Mouse (Mus musculus) brown adipose tissue, adult 24 weeks (tissue): ENCODE results near the gene Serpinf2. TPM values are rescaled to one million over a fixed set of nuclear protein-coding genes. Genes with fewer than 3 reads are reported as not detected.

Experiments used
- H3K27ac ChIP-seq: fragments of 200-500 bp; replicated peaks from 2 replicates; pipeline ENCODE4 v1.5.1; 2012; ENCODE audit warnings: low read depth, mild to moderate bottlenecking, low read length
- H3K4me1 ChIP-seq: fragments of 200-500 bp; 2 replicates; pipeline ENCODE4 v1.6.1; 2012; ENCODE audit warnings: low read length, mixed read lengths; ENCODE audit not compliant: control insufficient read depth, insufficient read depth, insufficient read length
- H3K4me3 ChIP-seq: fragments of 200-500 bp; 2 replicates; pipeline ENCODE4 v1.5.1; 2012; ENCODE audit warnings: low read depth, mild to moderate bottlenecking, low read length, moderate library complexity; ENCODE audit not compliant: insufficient read depth
- polyA plus RNA-seq: library from polyadenylated mRNA; stranded (reverse); fragments of >200 nt; gene quantifications from 2 replicates; pipeline ENCODE4 v1.2.4, GENCODE M21; 2012; ENCODE audit not compliant: missing spikeins, insufficient read depth, insufficient read length

The Serpinf2 gene
- polyA plus RNA-seq, 1 experiment, result 0.48 TPM

- H3K4me1 ChIP-seq, result no peaks in the 10 kb centered on the region
- H3K27ac ChIP-seq, result no peak overlapping the region
- H3K4me3 ChIP-seq, result no peak overlapping the region
Observed at GRCm38 (mm10) chr11:75424459-75424858, 14.9 kb downstream of the Serpinf2 start.

GRCm38 (mm10) chr11:75424033-75424432 is 15.4 kb downstream of the Serpinf2 start:
- H3K4me1 ChIP-seq, result no peaks in the 10 kb centered on the region
- H3K27ac ChIP-seq, result no peak overlapping the region
- H3K4me3 ChIP-seq, result no peak overlapping the region

GRCm38 (mm10) chr11:75423091-75423490 is 16.3 kb downstream of the Serpinf2 start:
- Histone ChIP-seq H3K27ac (no peak overlapping the region), H3K4me1 (no peaks in the 10 kb centered on the region), H3K4me3 (no peak overlapping the region)

- Histone ChIP-seq H3K4me3 (peak within 1 kb of the TSS; percentile 44), H3K27ac (peak within 1 kb of the TSS; percentile 7; the same call in 1 of the 2 replicates), H3K4me1 (no peaks in the 10 kb centered on the region)
Observed at GRCm38 (mm10) chr11:75422013-75422792, 17.2 kb downstream of the Serpinf2 start, which contains the start of gene Serpinf1. Gene Serpinf1 (minus strand): TSS chr11:75422701.

GRCm38 (mm10) chr11:75421375-75422012 is 17.9 kb downstream of the Serpinf2 start:
- peak overlapping the region; percentile 7; the same call in 1 of the 2 replicates for H3K27ac ChIP-seq
- no peaks in the 10 kb centered on the region for H3K4me1 ChIP-seq
- H3K4me3 ChIP-seq, result peak overlapping the region; percentile 44

- Histone ChIP-seq H3K27ac (no peak overlapping the region), H3K4me3 (0 out of 2 replicates have a peak overlapping the region, but pooled peaks have one; percentile 4), H3K4me1 (no peaks in the 10 kb centered on the region)
Observed at GRCm38 (mm10) chr11:75420810-75421374, 18.5 kb downstream of the Serpinf2 start.

GRCm38 (mm10) chr11:75420037-75420436 is 19.4 kb downstream of the Serpinf2 start:
- Histone ChIP-seq H3K4me3 (no peak overlapping the region), H3K4me1 (no peaks in the 10 kb centered on the region), H3K27ac (no peak overlapping the region)

- Histone ChIP-seq H3K4me3 (no peak overlapping the region), H3K27ac (no peak overlapping the region), H3K4me1 (no peaks in the 10 kb centered on the region)
Observed at GRCm38 (mm10) chr11:75415994-75416393, 23.4 kb downstream of the Serpinf2 start.

- Histone ChIP-seq H3K4me3 (no peak overlapping the region), H3K27ac (peak overlapping the region; percentile 48; the same call in 1 of the 2 replicates), H3K4me1 (no peaks in the 10 kb centered on the region)
Observed at GRCm38 (mm10) chr11:75415096-75415495, 24.3 kb downstream of the Serpinf2 start.

- Histone ChIP-seq H3K27ac (no peak overlapping the region), H3K4me1 (no peaks in the 10 kb centered on the region), H3K4me3 (no peak overlapping the region)
Observed at GRCm38 (mm10) chr11:75410591-75410990, 28.8 kb downstream of the Serpinf2 start.

- Histone ChIP-seq H3K4me1 (no peaks in the 10 kb centered on the region), H3K4me3 (no peak overlapping the region), H3K27ac (no peak overlapping the region)
Observed at GRCm38 (mm10) chr11:75409679-75410575, 29.5 kb downstream of the Serpinf2 start.

GRCm38 (mm10) chr11:75406865-75407264 is 32.5 kb downstream of the Serpinf2 start:
- Histone ChIP-seq H3K4me1 (peaks cover 9% of the 10 kb centered on the region; the same call in 1 of the 2 replicates), H3K27ac (no peak overlapping the region), H3K4me3 (no peak overlapping the region)

GRCm38 (mm10) chr11:75406104-75406503 is 33.3 kb downstream of the Serpinf2 start:
- Histone ChIP-seq H3K4me1 (peaks cover 9% of the 10 kb centered on the region; the same call in 1 of the 2 replicates), H3K27ac (no peak overlapping the region), H3K4me3 (no peak overlapping the region)

GRCm38 (mm10) chr11:75404801-75405200 is 34.6 kb downstream of the Serpinf2 start:
- H3K4me3 ChIP-seq, result no peak overlapping the region
- 0 out of 2 replicates have a peak overlapping the region, but pooled peaks have one; percentile 8 for H3K27ac ChIP-seq
- H3K4me1 ChIP-seq, result peaks cover 9% of the 10 kb centered on the region; the same call in 1 of the 2 replicates
